Mouse (Mus musculus) heart, embryonic 15.5 days (tissue): ENCODE results near the gene Gaa. TPM values are rescaled to one million over a fixed set of nuclear protein-coding genes. Genes with fewer than 3 reads are reported as not detected.
"Not testable (repeated sequence)": the region's sequence is repeated elsewhere in the genome, so short reads cannot be mapped to it uniquely, and the experiment has no call there.

Experiments used
- ATAC-seq: fragments of 200-750 bp; cut with Nextera tagmentation; replicated peaks from 2 replicates; pipeline ENCODE4 v1.8.0; 2017; ENCODE audit warnings: low read depth, moderate TSS enrichment; ENCODE audit not compliant: insufficient number of reproducible peaks, insufficient read depth, low FRiP score
- H3K27ac ChIP-seq: fragments of 300-500 bp; sonication (generic); 2 replicates; pipeline ENCODE4 v1.5.1; 2015; ENCODE audit warnings: mild to moderate bottlenecking, inconsistent platforms
- H3K27me3 ChIP-seq: fragments of 300-500 bp; sonication (generic); 2 replicates; pipeline ENCODE4 v1.6.1; 2015; ENCODE audit warnings: inconsistent platforms
- H3K36me3 ChIP-seq: fragments of 300-500 bp; sonication (generic); 2 replicates; pipeline ENCODE4 v1.6.1; 2015; ENCODE audit warnings: mild to moderate bottlenecking, inconsistent platforms
- H3K4me1 ChIP-seq: fragments of 300-500 bp; sonication (generic); replicated peaks from 2 replicates; pipeline ENCODE4 v1.6.1; 2015; ENCODE audit warnings: inconsistent platforms
- H3K4me2 ChIP-seq: fragments of 300-500 bp; sonication (generic); 2 replicates; pipeline ENCODE4 v1.6.1; 2015; ENCODE audit warnings: inconsistent platforms, mild to moderate bottlenecking, moderate library complexity
- H3K4me3 ChIP-seq: fragments of 300-500 bp; sonication (generic); 2 replicates; pipeline ENCODE4 v1.5.1; 2015; ENCODE audit warnings: mild to moderate bottlenecking, inconsistent platforms
- H3K9ac ChIP-seq: fragments of 300-500 bp; sonication (generic); 2 replicates; pipeline ENCODE4 v1.6.1; 2015; ENCODE audit warnings: mild to moderate bottlenecking, inconsistent platforms
- H3K9me3 ChIP-seq: fragments of 300-500 bp; sonication (generic); replicated peaks from 2 replicates; pipeline ENCODE4 v1.6.1; 2016; ENCODE audit warnings: inconsistent platforms
- WGBS: fragments of 180-500 bp; shearing (Covaris S2); methylation state at CpG from one replicate; pipeline ENCODE4 v1.1.7; 2015; ENCODE audit warnings: mixed read lengths; 5-methylcytosine and 5-hydroxymethylcytosine counted together
- polyA plus RNA-seq: library from polyadenylated mRNA; unstranded; fragments of >200 nt; fragmentation: Nextera tagmentation; extraction: Ambion mirVana; gene quantifications from 2 replicates; pipeline ENCODE4 v1.2.1, GENCODE M21; 2015

Gaa gene
- polyA plus RNA-seq, 1 experiment from 2014 or later: 74.7 TPM

GRCm38 (mm10) chr11:119285791-119286527 lies 18.3 kb downstream of the Gaa start:
- ATAC-seq: peak; percentile 56; the same call in 1 of the 2 replicates
- Histone ChIP-seq H3K36me3 (peaks cover 68% of the 10 kb centered on the region), H3K27me3 (no peaks in the 10 kb centered on the region), H3K4me2 (no peak overlapping the region), H3K4me1 (peaks cover 13% of the 10 kb centered on the region), H3K4me3 (no peak overlapping the region), H3K9me3 (no peaks in the 10 kb centered on the region), H3K27ac (peak overlapping the region; percentile 62), H3K9ac (no peak overlapping the region)
- 38% methylated on average over 9 of the region's 9 CpGs for WGBS

- no peaks in the 10 kb centered on the region for H3K9me3 ChIP-seq
- H3K27me3 ChIP-seq: no peaks in the 10 kb centered on the region
- WGBS: 83% methylated on average over 20 of the region's 20 CpGs
- H3K4me1 ChIP-seq: peaks cover 13% of the 10 kb centered on the region
- H3K9ac ChIP-seq: no peak overlapping the region
- ATAC-seq: no peak
- H3K4me3 ChIP-seq: no peak overlapping the region
- no peak overlapping the region for H3K27ac ChIP-seq
- H3K4me2 ChIP-seq: no peak overlapping the region
- peaks cover 71% of the 10 kb centered on the region for H3K36me3 ChIP-seq
Observed at GRCm38 (mm10) chr11:119287207-119287992, 19.7 kb downstream of the Gaa start.

- peaks cover 97% of the 10 kb centered on the region for H3K36me3 ChIP-seq
- 92% methylated on average over 8 of the region's 8 CpGs for WGBS
- not testable (repeated sequence) for H3K9me3 ChIP-seq, H3K27me3 ChIP-seq, H3K4me3 ChIP-seq, H3K27ac ChIP-seq, H3K4me2 ChIP-seq, H3K4me1 ChIP-seq, H3K9ac ChIP-seq, ATAC-seq
Observed at GRCm38 (mm10) chr11:119292861-119293260, 25.2 kb downstream of the Gaa start.

GRCm38 (mm10) chr11:119297996-119298395 lies 30.3 kb downstream of the Gaa start:
- Histone ChIP-seq H3K9ac (no peak overlapping the region), H3K27ac (no peak overlapping the region), H3K4me1 (peaks cover 17% of the 10 kb centered on the region), H3K36me3 (peaks cover 49% of the 10 kb centered on the region), H3K4me2 (peak overlapping the region; percentile 79), H3K27me3 (no peaks in the 10 kb centered on the region), H3K4me3 (no peak overlapping the region; the same call in none of the 2 replicates), H3K9me3 (no peaks in the 10 kb centered on the region)
- no peak for ATAC-seq
- WGBS: 76% methylated on average over 6 of the region's 6 CpGs

- ATAC-seq: no peak
- H3K27me3 ChIP-seq: no peaks in the 10 kb centered on the region; the same call in 1 of the 2 replicates
- H3K9ac ChIP-seq: peak overlapping the region; percentile 95
- H3K4me1 ChIP-seq: peaks cover 17% of the 10 kb centered on the region
- H3K4me3 ChIP-seq: peak overlapping the region; percentile 93
- H3K27ac ChIP-seq: peak overlapping the region; percentile 83; the same call in 1 of the 2 replicates
- H3K36me3 ChIP-seq: peaks cover 39% of the 10 kb centered on the region
- 5% methylated on average over 7 of the region's 7 CpGs for WGBS
- H3K4me2 ChIP-seq: peak overlapping the region; percentile 79
- H3K9me3 ChIP-seq: no peaks in the 10 kb centered on the region
Observed at GRCm38 (mm10) chr11:119298917-119299316, 31.2 kb downstream of the Gaa start.

- Histone ChIP-seq H3K27me3 (peaks cover 3% of the 10 kb centered on the region), H3K27ac (peak within 1 kb of the TSS; percentile 83), H3K4me3 (peak within 1 kb of the TSS; percentile 93), H3K9ac (peak within 1 kb of the TSS; percentile 95), H3K36me3 (peaks cover 32% of the 10 kb centered on the region), H3K4me1 (peaks cover 17% of the 10 kb centered on the region), H3K9me3 (no peaks in the 10 kb centered on the region), H3K4me2 (peak within 1 kb of the TSS; percentile 79)
- WGBS: under 1% methylated on average over 89 of the region's 89 CpGs
- ATAC-seq: peak; percentile 95
Observed at GRCm38 (mm10) chr11:119299391-119300245, 31.9 kb downstream of the Gaa start, which contains the start of gene Eif4a3. Gene Eif4a3, minus strand, starts transcription at chr11:119300089.

- no peak for ATAC-seq
- peak overlapping the region; percentile 76 for H3K4me2 ChIP-seq
Observed at GRCm38 (mm10) chr11:119300246-119300935, 32.7 kb downstream of the Gaa start.

GRCm38 (mm10) chr11:119300986-119301385 lies 33.3 kb downstream of the Gaa start:
- H3K4me3 ChIP-seq: no peak overlapping the region
- H3K27ac ChIP-seq: no peak overlapping the region
- H3K9me3 ChIP-seq: no peaks in the 10 kb centered on the region
- peak overlapping the region; percentile 82; the same call in 1 of the 2 replicates for H3K9ac ChIP-seq
- peak overlapping the region; percentile 76; the same call in 1 of the 2 replicates for H3K4me2 ChIP-seq
- H3K4me1 ChIP-seq: peaks cover 23% of the 10 kb centered on the region
- WGBS: 22% methylated on average over 2 of the region's 2 CpGs
- H3K27me3 ChIP-seq: peaks cover 4% of the 10 kb centered on the region
- peaks cover 19% of the 10 kb centered on the region for H3K36me3 ChIP-seq
- no peak for ATAC-seq

More at GRCm38 (mm10) chr11:119300246-119300935, 32.7 kb downstream of the Gaa start:
- WGBS: 2% methylated on average over 31 of the region's 31 CpGs
- no peaks in the 10 kb centered on the region for H3K9me3 ChIP-seq
- peak overlapping the region; percentile 82 for H3K9ac ChIP-seq
- peaks cover 4% of the 10 kb centered on the region for H3K27me3 ChIP-seq
- H3K27ac ChIP-seq: peak overlapping the region; percentile 76
- H3K4me3 ChIP-seq: peak overlapping the region; percentile 93
- H3K36me3 ChIP-seq: peaks cover 25% of the 10 kb centered on the region
- H3K4me1 ChIP-seq: peaks cover 17% of the 10 kb centered on the region

- H3K4me2 ChIP-seq: no peak overlapping the region
- no peak overlapping the region for H3K27ac ChIP-seq
- H3K4me3 ChIP-seq: no peak overlapping the region
- no peak for ATAC-seq
- no peaks in the 10 kb centered on the region for H3K36me3 ChIP-seq
- H3K9ac ChIP-seq: no peak overlapping the region
- no peaks in the 10 kb centered on the region for H3K9me3 ChIP-seq
- peaks cover 10% of the 10 kb centered on the region for H3K27me3 ChIP-seq
- H3K4me1 ChIP-seq: peaks cover 28% of the 10 kb centered on the region
- 47% methylated on average over 16 of the region's 16 CpGs for WGBS
Observed at GRCm38 (mm10) chr11:119304904-119305712, 37.4 kb downstream of the Gaa start.
